20 mouse cellular contexts compared by ENCODE assay signal in genomic region chr7:39701506-39701905, GRCm38 (mm10).
DNase-seq lines count a peak whose midpoint lies in the region; TF ChIP-seq lines count a peak whose summit lies in the region.
"Had no signal": no experiment of that assay in that cellular context is flagged by ENCODE, and none has a peak within 500 bp of the region (broad histone marks: within the 10 kb centered on the region; RNA-seq: fewer than 3 reads in every experiment).

No protein-coding gene starts in this region.

- H3K4me1 ChIP-seq in heart, adult 2 months (ENCODE audit: control insufficient read depth, insufficient read depth, low read length): no peaks in the 10 kb centered on the region
- H3K4me1 ChIP-seq: embryonic facial prominence, embryonic 12.5 days had no signal

- intact Hi-C loops in heart, adult 2 months (cut with DNase I): no loop called here

- no peak for TF ChIP-seq POLR2A in heart, adult 2 months (IDR thresholded peaks at IDR 0.05; ENCODE audit: insufficient read depth, low read depth, low read length)

- no peak overlapping the region for H3K27ac ChIP-seq in heart, adult 2 months
- H3K27ac ChIP-seq in layer of hippocampus, adult 2 months: no peak overlapping the region
- H3K27ac ChIP-seq: embryonic facial prominence, embryonic 10.5 days; embryonic facial prominence, embryonic 12.5 days; forebrain, embryonic 13.5 days; forebrain, embryonic 15.5 days had no signal

- no peak for TF ChIP-seq CTCF in heart, adult 2 months (IDR thresholded peaks at IDR 0.05)
- 0 out of 2 replicates have a peak, but pooled peaks have one; percentile 3 for TF ChIP-seq CTCF in layer of hippocampus, adult 2 months (conservative IDR thresholded peaks at IDR 0.05)

- no peaks in the 10 kb centered on the region for H3K36me3 ChIP-seq in heart, adult 2 months (ENCODE audit: control insufficient read depth, insufficient read depth, low read length)
- H3K36me3 ChIP-seq: embryonic facial prominence, embryonic 10.5 days; embryonic facial prominence, embryonic 12.5 days; forebrain, embryonic 15.5 days; G1E had no signal

- TF ChIP-seq EP300 in heart, adult 2 months (IDR thresholded peaks at IDR 0.05; ENCODE audit: insufficient read depth, low read depth, low read length): no peak

- H3K79me2 ChIP-seq in heart, adult 2 months (replicated peaks; ENCODE audit: control insufficient read depth, insufficient read depth, low read length): no peaks in the 10 kb centered on the region

- DNase-seq in heart, adult 11 months: peak; percentile 41
- DNase-seq in heart, adult 2 months: no peak
- no peak for DNase-seq in layer of hippocampus, adult 2 months (ENCODE audit: low spot score in 2 of 2)
- no peak for DNase-seq in layer of hippocampus, adult 11-12 months (ENCODE audit: low spot score)
- no peak for DNase-seq in left cerebral cortex, adult 9 months (ENCODE audit: low spot score in 2 of 2)
- DNase-seq: adrenal gland, adult 8-10 months; adrenal gland, postnatal 14 days; adrenal gland, postnatal 36 days; B cell, adult 2 months; cerebellum, adult 11-12 months; cerebellum, adult 2 months; cerebellum, adult 9-10 months; cerebellum, postnatal 10 days; cerebellum, postnatal 25 days had no signal

- H3K4me3 ChIP-seq in heart, adult 2 months: no peak overlapping the region
- H3K4me3 ChIP-seq in layer of hippocampus, adult 2 months: no peak overlapping the region
- H3K4me3 ChIP-seq: embryonic facial prominence, embryonic 10.5 days; embryonic facial prominence, embryonic 12.5 days; forebrain, embryonic 13.5 days; forebrain, embryonic 15.5 days had no signal

- 56% methylated on average over 2 of the region's 2 CpGs for WGBS in heart, adult 2 months

- H3K9ac ChIP-seq in heart, adult 2 months (ENCODE audit: low read depth, low read length): no peak overlapping the region
- H3K9ac ChIP-seq: embryonic facial prominence, embryonic 12.5 days; forebrain, embryonic 13.5 days; forebrain, embryonic 15.5 days had no signal

- no peaks in the 10 kb centered on the region for H3K27me3 ChIP-seq in heart, adult 2 months (ENCODE audit: control insufficient read depth, insufficient read depth, low read length)
- H3K27me3 ChIP-seq: CH12.LX; embryonic facial prominence, embryonic 12.5 days; forebrain, embryonic 13.5 days; forebrain, embryonic 15.5 days had no signal
